Comparison of ENCODE assay signal across 11 mouse cellular contexts in the genomic region with DNA sequence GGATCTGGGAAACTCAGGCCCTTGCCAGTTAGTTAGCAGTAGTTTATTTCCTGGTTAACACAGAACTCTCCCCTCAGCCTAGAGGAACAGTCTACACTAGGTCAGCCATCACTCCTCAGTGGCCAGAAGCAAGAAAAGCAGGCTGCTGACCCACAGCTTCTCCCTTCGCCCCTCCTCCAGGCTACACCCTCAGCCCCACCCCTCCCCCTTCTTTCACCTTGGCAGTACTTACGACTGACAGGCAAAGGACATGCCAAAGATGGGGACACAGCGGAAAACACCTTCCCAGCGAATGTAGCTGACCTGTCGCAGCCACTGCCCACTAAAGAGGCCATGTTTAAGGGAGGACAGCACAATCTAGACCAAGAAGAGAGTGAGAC. TPM values are rescaled to one million over a fixed set of nuclear protein-coding genes. Genes with fewer than 3 reads are reported as not detected.
DNase-seq lines count a peak whose midpoint lies in the region; ATAC-seq lines count a peak whose summit lies in the region.
"Had no signal": no experiment of that assay in that cellular context is flagged by ENCODE, and none has a peak within 500 bp of the region (broad histone marks: within the 10 kb centered on the region; RNA-seq: fewer than 3 reads in every experiment).

No protein-coding gene starts in this region.

- H3K4me1 ChIP-seq in hindbrain, embryonic 13.5 days (replicated peaks): peaks cover 31% of the 10 kb centered on the region
- no peaks in the 10 kb centered on the region for H3K4me1 ChIP-seq in hindbrain, embryonic 11.5 days (replicated peaks; ENCODE audit: control insufficient read depth, insufficient read depth, low read length)
- peaks cover 34% of the 10 kb centered on the region for H3K4me1 ChIP-seq in embryonic facial prominence, embryonic 10.5 days
- peaks cover 49 to 72% of the 10 kb centered on the region in 2 experiments for H3K4me1 ChIP-seq in heart, embryonic 14.5 days (ENCODE audit: control insufficient read depth in 2 of 2, insufficient read depth in 2 of 2, low read length in 2 of 2)
- H3K4me1 ChIP-seq in lung, embryonic 16.5 days (replicated peaks; ENCODE audit: control insufficient read depth, insufficient read depth, low read length): peaks cover 35% of the 10 kb centered on the region
- H3K4me1 ChIP-seq: embryonic facial prominence, embryonic 15.5 days; neural tube, embryonic 12.5 days had no signal

- no peaks in the 10 kb centered on the region for H3K27me3 ChIP-seq in hindbrain, embryonic 13.5 days
- no peaks in the 10 kb centered on the region for H3K27me3 ChIP-seq in hindbrain, embryonic 11.5 days (ENCODE audit: control insufficient read depth, insufficient read depth, low read length)
- H3K27me3 ChIP-seq in embryonic facial prominence, embryonic 10.5 days (replicated peaks; ENCODE audit: low read depth, poor library complexity, severe bottlenecking): no peaks in the 10 kb centered on the region
- H3K27me3 ChIP-seq in heart, embryonic 14.5 days (ENCODE audit: control insufficient read depth, insufficient read depth, low read length): no peaks in the 10 kb centered on the region
- no peaks in the 10 kb centered on the region for H3K27me3 ChIP-seq in lung, embryonic 16.5 days (ENCODE audit: control insufficient read depth, insufficient read depth, low read depth, low read length)
- H3K27me3 ChIP-seq: embryonic facial prominence, embryonic 15.5 days; neural tube, embryonic 12.5 days had no signal

- no peak overlapping the region for H3K4me3 ChIP-seq in hindbrain, embryonic 13.5 days
- H3K4me3 ChIP-seq in hindbrain, embryonic 11.5 days (ENCODE audit: low read depth, low read length): no peak overlapping the region
- no peak overlapping the region for H3K4me3 ChIP-seq in embryonic facial prominence, embryonic 10.5 days
- H3K4me3 ChIP-seq in heart, embryonic 14.5 days (ENCODE audit: control insufficient read depth in 1 of 2, insufficient read depth in 1 of 2, low read depth in 1 of 2, low read length in 2 of 2): no peak overlapping the region
- H3K4me3 ChIP-seq in lung, embryonic 16.5 days (ENCODE audit: low read length): no peak overlapping the region
- H3K4me3 ChIP-seq: embryonic facial prominence, embryonic 15.5 days; neural tube, embryonic 12.5 days had no signal

- WGBS in hindbrain, embryonic 13.5 days: 60% methylated on average over 5 of the region's 5 CpGs
- WGBS in hindbrain, embryonic 11.5 days: 44% methylated on average over 5 of the region's 5 CpGs
- 54% methylated on average over 5 of the region's 5 CpGs for WGBS in embryonic facial prominence, embryonic 10.5 days
- WGBS in heart, embryonic 14.5 days: 34% methylated on average over 5 of the region's 5 CpGs
- 35% methylated on average over 5 of the region's 5 CpGs for WGBS in lung, embryonic 16.5 days

- H3K36me3 ChIP-seq in hindbrain, embryonic 13.5 days: peaks cover 51% of the 10 kb centered on the region
- H3K36me3 ChIP-seq in hindbrain, embryonic 11.5 days (ENCODE audit: control insufficient read depth, insufficient read depth, low read length): peaks cover 5% of the 10 kb centered on the region; the same call in 1 of the 2 replicates
- H3K36me3 ChIP-seq in embryonic facial prominence, embryonic 10.5 days (replicated peaks): peaks cover 77% of the 10 kb centered on the region
- peaks cover 41% of the 10 kb centered on the region for H3K36me3 ChIP-seq in heart, embryonic 14.5 days (ENCODE audit: control insufficient read depth, insufficient read depth, low read length)
- H3K36me3 ChIP-seq in lung, embryonic 16.5 days (ENCODE audit: control insufficient read depth, insufficient read depth, low read length): peaks cover 13% of the 10 kb centered on the region

- H3K9ac ChIP-seq in hindbrain, embryonic 13.5 days: peak overlapping the region; percentile 46; the same call in 1 of the 2 replicates
- no peak overlapping the region for H3K9ac ChIP-seq in hindbrain, embryonic 11.5 days (ENCODE audit: low read depth, low read length)
- H3K9ac ChIP-seq in heart, embryonic 14.5 days (ENCODE audit: low read length): peak overlapping the region; percentile 56
- H3K9ac ChIP-seq in lung, embryonic 16.5 days (ENCODE audit: low read length): peak overlapping the region; percentile 27; the same call in 1 of the 2 replicates
- H3K9ac ChIP-seq: embryonic facial prominence, embryonic 15.5 days; neural tube, embryonic 12.5 days had no signal

- no peaks in the 10 kb centered on the region for H3K9me3 ChIP-seq in hindbrain, embryonic 13.5 days
- no peaks in the 10 kb centered on the region for H3K9me3 ChIP-seq in hindbrain, embryonic 11.5 days (ENCODE audit: control insufficient read depth, low read length)
- H3K9me3 ChIP-seq in embryonic facial prominence, embryonic 10.5 days: no peaks in the 10 kb centered on the region
- H3K9me3 ChIP-seq in heart, embryonic 14.5 days (ENCODE audit: control insufficient read depth, low read length): no peaks in the 10 kb centered on the region
- H3K9me3 ChIP-seq in lung, embryonic 16.5 days (ENCODE audit: control insufficient read depth, low read length): no peaks in the 10 kb centered on the region
- H3K9me3 ChIP-seq: embryonic facial prominence, embryonic 15.5 days; neural tube, embryonic 12.5 days had no signal

- H3K27ac ChIP-seq in hindbrain, embryonic 13.5 days: no peak overlapping the region
- H3K27ac ChIP-seq in hindbrain, embryonic 11.5 days (ENCODE audit: low read depth, low read length): no peak overlapping the region
- H3K27ac ChIP-seq in embryonic facial prominence, embryonic 10.5 days (replicated peaks): peak overlapping the region; percentile 19; the same call in 1 of the 2 replicates
- peak overlapping the region; percentile 91 to 92 for H3K27ac ChIP-seq in heart, embryonic 14.5 days (replicated peaks in 1 of 2; ENCODE audit: control insufficient read depth in 1 of 2, insufficient read depth in 1 of 2, low read depth in 2 of 2, low read length in 2 of 2)
- peak overlapping the region; percentile 83 for H3K27ac ChIP-seq in lung, embryonic 16.5 days (ENCODE audit: low read length)
- H3K27ac ChIP-seq: embryonic facial prominence, embryonic 15.5 days; neural tube, embryonic 12.5 days had no signal

- no peak for ATAC-seq in hindbrain, embryonic 13.5 days (ENCODE audit: low FRiP score)
- no peak for ATAC-seq in hindbrain, embryonic 11.5 days (ENCODE audit: low FRiP score)
- ATAC-seq in heart, embryonic 14.5 days (ENCODE audit: insufficient number of reproducible peaks, insufficient read depth, low FRiP score, low read depth): no peak
- ATAC-seq in lung, embryonic 16.5 days (ENCODE audit: low read depth): peak; percentile 17; the same call in 1 of the 2 replicates

- no peak overlapping the region for H3K4me2 ChIP-seq in hindbrain, embryonic 13.5 days
- no peak overlapping the region for H3K4me2 ChIP-seq in hindbrain, embryonic 11.5 days (replicated peaks; ENCODE audit: low read depth, low read length)
- peak overlapping the region; percentile 48 for H3K4me2 ChIP-seq in heart, embryonic 14.5 days (ENCODE audit: low read length)
- H3K4me2 ChIP-seq in lung, embryonic 16.5 days (ENCODE audit: low read depth, low read length): no peak overlapping the region
- H3K4me2 ChIP-seq: embryonic facial prominence, embryonic 15.5 days; neural tube, embryonic 12.5 days had no signal

- DNase-seq in hindbrain, embryonic 11.5 days (ENCODE audit: low spot score): no peak
- no peak for DNase-seq in embryonic facial prominence, embryonic 10.5 days (ENCODE audit: low spot score)
- no peak for DNase-seq in retina, postnatal 1 day
- DNase-seq in thymus, postnatal 0 days (ENCODE audit: low spot score): no peak
- DNase-seq: cerebellum, adult 11-12 months; thymus, postnatal 25 days had no signal

RNA-seq across cellular contexts. Expression of gene Slc38a10, which starts 13.5 kb away (rescaled TPM):
- polyA plus RNA-seq in hindbrain, embryonic 13.5 days (2015; fragmentation: Nextera tagmentation; extraction: Ambion mirVana): 110 and 115 TPM in 2 replicates
- polyA plus RNA-seq in hindbrain, embryonic 11.5 days (2014; fragmentation: Nextera tagmentation; extraction: Ambion mirVana): 58.6 and 64.7 TPM in 2 replicates
- polyA plus RNA-seq in embryonic facial prominence, embryonic 10.5 days (2016; fragmentation: Nextera tagmentation; extraction: Ambion mirVana): 99.0 and 103 TPM in 2 replicates
- 68.8 and 74.1 TPM in 2 replicates for polyA plus RNA-seq in heart, embryonic 14.5 days (2014; fragmentation: Nextera tagmentation; extraction: Ambion mirVana)
- 96.3 and 100 TPM in 2 replicates for polyA plus RNA-seq in lung, embryonic 16.5 days (2015; fragmentation: Nextera tagmentation; extraction: Ambion mirVana)
- 58.9 and 60.9 TPM in 2 replicates for polyA plus RNA-seq in thymus, postnatal 0 days (2015; fragmentation: Nextera tagmentation; extraction: Ambion mirVana)

RNA-seq across cellular contexts. Expression of gene Ndufaf8, which starts 38.9 kb away (rescaled TPM):
- 52.7 and 57.0 TPM in 2 replicates for polyA plus RNA-seq in hindbrain, embryonic 13.5 days (2015; fragmentation: Nextera tagmentation; extraction: Ambion mirVana)
- 62.8 and 67.5 TPM in 2 replicates for polyA plus RNA-seq in hindbrain, embryonic 11.5 days (2014; fragmentation: Nextera tagmentation; extraction: Ambion mirVana)
- 82.0 and 87.7 TPM in 2 replicates for polyA plus RNA-seq in embryonic facial prominence, embryonic 10.5 days (2016; fragmentation: Nextera tagmentation; extraction: Ambion mirVana)
- 119 and 121 TPM in 2 replicates for polyA plus RNA-seq in heart, embryonic 14.5 days (2014; fragmentation: Nextera tagmentation; extraction: Ambion mirVana)
- polyA plus RNA-seq in lung, embryonic 16.5 days (2015; fragmentation: Nextera tagmentation; extraction: Ambion mirVana): 64.7 and 78.3 TPM in 2 replicates
- 112 and 121 TPM in 2 replicates for polyA plus RNA-seq in thymus, postnatal 0 days (2015; fragmentation: Nextera tagmentation; extraction: Ambion mirVana)

RNA-seq across cellular contexts. Expression of gene Tepsin, which starts 39.1 kb away (rescaled TPM):
- polyA plus RNA-seq in hindbrain, embryonic 13.5 days (2015; fragmentation: Nextera tagmentation; extraction: Ambion mirVana): 19.3 and 19.8 TPM in 2 replicates
- polyA plus RNA-seq in hindbrain, embryonic 11.5 days (2014; fragmentation: Nextera tagmentation; extraction: Ambion mirVana): 16.9 and 17.6 TPM in 2 replicates
- polyA plus RNA-seq in embryonic facial prominence, embryonic 10.5 days (2016; fragmentation: Nextera tagmentation; extraction: Ambion mirVana): 20.2 and 21.4 TPM in 2 replicates
- 11.7 and 13.9 TPM in 2 replicates for polyA plus RNA-seq in heart, embryonic 14.5 days (2014; fragmentation: Nextera tagmentation; extraction: Ambion mirVana)
- polyA plus RNA-seq in lung, embryonic 16.5 days (2015; fragmentation: Nextera tagmentation; extraction: Ambion mirVana): 17.8 and 18.2 TPM in 2 replicates
- 12.3 and 13.2 TPM in 2 replicates for polyA plus RNA-seq in thymus, postnatal 0 days (2015; fragmentation: Nextera tagmentation; extraction: Ambion mirVana)

RNA-seq across cellular contexts. Expression of gene Cep131, which starts 51.0 kb away (rescaled TPM):
- 23.2 and 26.7 TPM in 2 replicates for polyA plus RNA-seq in hindbrain, embryonic 13.5 days (2015; fragmentation: Nextera tagmentation; extraction: Ambion mirVana)
- polyA plus RNA-seq in hindbrain, embryonic 11.5 days (2014; fragmentation: Nextera tagmentation; extraction: Ambion mirVana): 24.2 and 24.6 TPM in 2 replicates
- 43.0 and 46.9 TPM in 2 replicates for polyA plus RNA-seq in embryonic facial prominence, embryonic 10.5 days (2016; fragmentation: Nextera tagmentation; extraction: Ambion mirVana)
- polyA plus RNA-seq in heart, embryonic 14.5 days (2014; fragmentation: Nextera tagmentation; extraction: Ambion mirVana): 11.6 and 12.1 TPM in 2 replicates
- polyA plus RNA-seq in lung, embryonic 16.5 days (2015; fragmentation: Nextera tagmentation; extraction: Ambion mirVana): 15.3 and 16.4 TPM in 2 replicates
- 9.5 and 11.2 TPM in 2 replicates for polyA plus RNA-seq in thymus, postnatal 0 days (2015; fragmentation: Nextera tagmentation; extraction: Ambion mirVana)

Comparison
In these comparisons a context has a peak if more than half of its experiments do, and no peak if none do; other contexts are left out.
1. H3K27ac ChIP-seq: peak in embryonic facial prominence, embryonic 10.5 days (single experiment), heart, embryonic 14.5 days (2 of 2) and lung, embryonic 16.5 days (single experiment); none in hindbrain, embryonic 13.5 days (single experiment) and hindbrain, embryonic 11.5 days (single experiment).